Mouse (Mus musculus) hindbrain, embryonic 15.5 days (tissue): ENCODE data around the gene Poldip3. TPM values are rescaled to one million over a fixed set of nuclear protein-coding genes. Genes with fewer than 3 reads are reported as not detected.
"Not testable (repeated sequence)": the region's sequence is repeated elsewhere in the genome, so short reads cannot be mapped to it uniquely, and the experiment has no call there.

Experiments
- ATAC-seq: fragments of 200-750 bp; cut with Nextera tagmentation; 2 replicates; pipeline ENCODE4 v1.8.0; 2017; ENCODE audit warnings: low read depth, moderate number of reproducible peaks, moderate TSS enrichment; ENCODE audit not compliant: low FRiP score
- H3K27ac ChIP-seq: fragments of 300-500 bp; sonication (generic); replicated peaks from 2 replicates; pipeline ENCODE4 v1.5.1; 2015; ENCODE audit warnings: mild to moderate bottlenecking, inconsistent platforms
- H3K27me3 ChIP-seq: fragments of 300-500 bp; sonication (generic); 2 replicates; pipeline ENCODE4 v1.6.1; 2015; ENCODE audit warnings: control low read depth, inconsistent platforms
- H3K36me3 ChIP-seq: fragments of 300-500 bp; sonication (generic); 2 replicates; pipeline ENCODE4 v1.6.1; 2015; ENCODE audit warnings: control low read depth, inconsistent platforms
- H3K4me1 ChIP-seq: fragments of 300-500 bp; sonication (generic); replicated peaks from 2 replicates; pipeline ENCODE4 v1.6.1; 2015; ENCODE audit warnings: control low read depth, inconsistent platforms
- H3K4me2 ChIP-seq: fragments of 300-500 bp; sonication (generic); 2 replicates; pipeline ENCODE4 v1.6.1; 2015; ENCODE audit warnings: moderate library complexity, mild to moderate bottlenecking, inconsistent platforms
- H3K4me3 ChIP-seq: fragments of 300-500 bp; sonication (generic); 2 replicates; pipeline ENCODE4 v1.5.1; 2015; ENCODE audit warnings: mild to moderate bottlenecking, inconsistent platforms
- H3K9ac ChIP-seq: fragments of 300-500 bp; sonication (generic); 2 replicates; pipeline ENCODE4 v1.6.1; 2015; ENCODE audit warnings: inconsistent platforms
- H3K9me3 ChIP-seq: fragments of 300-500 bp; sonication (generic); 2 replicates; pipeline ENCODE4 v1.6.1; 2016; ENCODE audit warnings: control low read depth, inconsistent platforms
- WGBS: fragments of 180-500 bp; shearing (Covaris S2); methylation state at CpG from one replicate; pipeline ENCODE4 v1.1.7; 2015; 5-methylcytosine and 5-hydroxymethylcytosine counted together
- polyA plus RNA-seq: library from polyadenylated mRNA; unstranded; fragments of >200 nt; fragmentation: Nextera tagmentation; extraction: Ambion mirVana; gene quantifications from 2 replicates; pipeline ENCODE4 v1.2.1, GENCODE M21; 2015

Gene Poldip3
- polyA plus RNA-seq, 1 experiment from 2014 or later: 132 TPM

DNA sequence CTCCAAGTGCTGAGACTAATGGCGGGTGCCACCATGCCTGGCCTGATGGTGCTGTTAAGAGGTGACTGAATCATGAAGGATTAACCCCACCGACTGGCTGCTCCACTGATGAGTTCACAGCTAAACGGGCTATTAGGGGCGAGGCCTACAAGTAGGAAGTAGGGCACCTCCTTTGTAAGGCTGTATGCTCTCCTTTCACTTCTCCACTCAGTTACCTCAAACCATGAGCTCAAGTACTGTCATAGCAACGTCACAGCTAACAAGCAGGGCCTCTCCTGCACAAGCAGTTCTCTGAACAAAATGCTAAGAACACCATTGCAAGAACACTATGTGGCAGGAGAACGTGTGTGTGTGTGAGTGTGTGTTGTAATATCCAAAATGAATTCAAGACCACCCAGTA lies 3.6 kb downstream of the Poldip3 start:
- Histone ChIP-seq H3K36me3 (peaks cover 14% of the 10 kb centered on the region), H3K4me3 (no peak overlapping the region), H3K9ac (no peak overlapping the region), H3K27me3 (no peaks in the 10 kb centered on the region), H3K27ac (no peak overlapping the region), H3K4me2 (no peak overlapping the region), H3K9me3 (no peaks in the 10 kb centered on the region), H3K4me1 (peaks cover 42% of the 10 kb centered on the region)
- no peak for ATAC-seq
- WGBS: 96% methylated on average over 6 of the region's 6 CpGs

DNA sequence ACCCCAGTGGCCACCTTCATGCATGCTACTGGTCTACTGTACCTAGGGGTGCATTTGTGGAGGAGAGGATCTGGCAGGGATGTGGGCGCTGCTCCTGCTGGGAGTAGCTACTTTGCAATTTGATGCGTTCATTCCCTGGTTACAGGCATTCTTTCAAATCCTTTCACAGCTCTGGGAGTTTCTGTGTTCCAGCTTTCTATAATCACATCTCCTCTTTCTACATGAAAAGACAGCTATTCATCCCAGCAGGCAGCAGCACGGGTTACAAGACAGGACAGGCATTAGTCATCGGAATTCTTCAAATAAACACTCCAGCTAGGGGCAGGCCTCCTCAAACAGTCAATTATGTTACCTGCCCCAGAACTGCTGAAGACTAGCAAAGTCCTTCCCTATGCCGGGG lies 6.3 kb downstream of the Poldip3 start:
- ATAC-seq: no peak
- Histone ChIP-seq H3K4me1 (peaks cover 30% of the 10 kb centered on the region), H3K9ac (no peak overlapping the region), H3K9me3 (no peaks in the 10 kb centered on the region), H3K27me3 (no peaks in the 10 kb centered on the region), H3K4me3 (no peak overlapping the region), H3K27ac (no peak overlapping the region; the same call in 1 of the 2 replicates), H3K36me3 (peaks cover 17% of the 10 kb centered on the region), H3K4me2 (no peak overlapping the region)
- 34% methylated on average over 5 of the region's 5 CpGs for WGBS

DNA sequence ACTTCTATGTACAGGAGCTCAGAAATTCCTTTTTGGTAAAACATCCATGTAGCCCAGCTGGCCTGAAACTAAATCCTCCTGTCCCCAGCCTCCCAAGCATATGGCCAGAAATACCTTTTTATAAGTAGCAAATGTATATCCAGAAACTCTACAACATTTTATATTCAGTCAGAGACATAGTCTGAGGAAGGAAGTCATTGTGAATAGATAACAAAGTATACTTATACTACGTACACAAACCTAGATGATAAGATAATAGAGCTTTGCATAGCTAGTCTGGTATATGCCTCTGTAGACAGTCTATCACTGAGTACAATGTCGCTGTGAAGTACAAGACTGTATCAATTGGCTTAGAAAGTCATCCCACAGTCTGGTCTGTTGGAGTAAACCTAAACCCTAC lies 13.5 kb downstream of the Poldip3 start:
- Histone ChIP-seq H3K4me2 (no peak overlapping the region), H3K27ac (no peak overlapping the region)

DNA sequence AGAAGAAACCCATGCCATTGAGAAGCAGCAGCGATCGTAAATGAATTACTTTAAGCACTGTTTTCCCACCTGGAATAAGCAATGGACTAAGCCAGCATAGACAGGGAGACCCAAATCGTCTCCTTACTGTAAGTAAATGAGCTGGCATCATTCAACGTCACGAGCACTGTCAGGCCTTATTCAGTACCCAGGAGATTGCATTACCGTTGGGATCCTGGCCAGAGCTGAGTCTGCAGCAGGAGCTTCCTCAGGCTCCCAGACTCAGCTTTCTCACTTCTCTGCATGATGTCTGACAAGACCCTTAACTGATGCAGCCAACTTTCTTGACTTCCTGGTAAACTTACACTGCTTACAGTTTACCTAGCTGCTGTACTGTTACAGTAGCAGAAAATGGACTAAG lies 14.5 kb downstream of the Poldip3 start:
- Histone ChIP-seq H3K36me3 (peaks cover 74% of the 10 kb centered on the region), H3K9ac (no peak overlapping the region), H3K4me3 (no peak overlapping the region), H3K4me1 (no peaks in the 10 kb centered on the region), H3K27me3 (no peaks in the 10 kb centered on the region), H3K27ac (no peak overlapping the region), H3K4me2 (no peak overlapping the region), H3K9me3 (no peaks in the 10 kb centered on the region)
- no peak for ATAC-seq
- WGBS: 73% methylated on average over 6 of the region's 6 CpGs

More for the DNA sequence above, 13.5 kb downstream of the Poldip3 start:
- no peak for ATAC-seq
- no peaks in the 10 kb centered on the region for H3K9me3 ChIP-seq
- H3K4me3 ChIP-seq: no peak overlapping the region
- H3K4me1 ChIP-seq: no peaks in the 10 kb centered on the region
- peaks cover 64% of the 10 kb centered on the region for H3K36me3 ChIP-seq
- H3K27me3 ChIP-seq: no peaks in the 10 kb centered on the region
- no peak overlapping the region for H3K9ac ChIP-seq
- 95% methylated on average over 2 of the region's 2 CpGs for WGBS

DNA sequence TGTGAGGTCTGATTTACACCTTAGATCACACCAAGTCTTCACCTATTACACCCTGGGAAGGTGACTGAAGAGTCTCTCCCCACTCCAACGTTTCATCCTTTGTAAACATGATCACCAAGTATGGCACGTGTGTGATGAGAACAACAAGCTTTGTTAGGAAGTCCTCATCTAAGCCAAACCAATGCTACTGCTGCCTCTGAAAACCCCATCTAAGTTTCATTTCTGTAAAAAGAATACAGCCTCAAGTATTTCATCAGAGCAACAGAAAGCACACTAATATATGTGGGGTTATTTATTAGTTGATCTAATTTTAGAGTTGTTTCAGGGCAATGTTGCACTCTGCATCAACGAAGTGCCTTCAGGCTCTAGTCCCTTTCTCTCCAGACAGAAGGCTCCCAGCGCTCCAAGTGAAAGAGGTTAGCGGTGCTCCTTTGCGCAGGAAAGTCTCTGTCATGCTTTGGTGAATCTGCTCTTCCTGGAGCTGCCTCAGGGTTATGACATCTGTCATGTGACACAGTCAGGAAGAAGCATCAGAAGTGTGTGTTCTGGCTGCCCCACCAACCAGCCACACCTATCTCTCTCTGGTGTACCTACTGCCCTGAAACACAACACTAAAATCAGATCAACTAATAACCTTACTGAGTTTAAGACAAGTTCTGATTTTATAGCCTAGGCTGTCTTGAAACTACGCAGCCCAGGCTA lies 19.5 kb downstream of the Poldip3 start:
- no peaks in the 10 kb centered on the region for H3K27me3 ChIP-seq
- H3K4me3 ChIP-seq: no peak overlapping the region
- ATAC-seq: no peak
- no peak overlapping the region for H3K27ac ChIP-seq
- no peak overlapping the region for H3K9ac ChIP-seq
- no peak overlapping the region for H3K4me2 ChIP-seq
- WGBS: 90% methylated on average over 7 of the region's 7 CpGs
- no peaks in the 10 kb centered on the region for H3K4me1 ChIP-seq
- H3K36me3 ChIP-seq: peaks cover 87% of the 10 kb centered on the region
- H3K9me3 ChIP-seq: no peaks in the 10 kb centered on the region

DNA sequence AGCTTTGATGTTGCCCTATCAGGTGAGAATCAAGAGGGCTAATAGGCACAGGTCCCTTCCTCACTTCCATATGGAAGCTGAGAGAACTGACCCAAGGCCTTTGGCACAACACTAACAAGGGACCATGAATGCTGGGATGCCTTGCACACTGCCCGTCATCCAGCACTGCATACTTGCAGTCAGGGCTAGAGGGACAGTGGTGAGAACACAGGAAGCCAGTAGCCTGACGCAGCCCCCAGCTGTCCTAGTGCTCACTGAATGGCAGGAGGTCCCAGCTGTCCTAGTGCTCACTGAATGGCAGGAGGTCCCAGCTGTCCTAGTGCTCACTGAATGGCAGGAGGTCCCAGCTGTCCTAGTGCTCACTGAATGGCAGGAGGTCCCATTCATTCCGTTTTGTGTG lies 22.1 kb downstream of the Poldip3 start:
- not testable (repeated sequence) for H3K4me1 ChIP-seq, H3K9ac ChIP-seq, H3K4me2 ChIP-seq, H3K27me3 ChIP-seq, H3K27ac ChIP-seq, H3K9me3 ChIP-seq, ATAC-seq, H3K4me3 ChIP-seq
- 49% methylated on average over 3 of the region's 3 CpGs for WGBS
- H3K36me3 ChIP-seq: peaks cover 62% of the 10 kb centered on the region

DNA sequence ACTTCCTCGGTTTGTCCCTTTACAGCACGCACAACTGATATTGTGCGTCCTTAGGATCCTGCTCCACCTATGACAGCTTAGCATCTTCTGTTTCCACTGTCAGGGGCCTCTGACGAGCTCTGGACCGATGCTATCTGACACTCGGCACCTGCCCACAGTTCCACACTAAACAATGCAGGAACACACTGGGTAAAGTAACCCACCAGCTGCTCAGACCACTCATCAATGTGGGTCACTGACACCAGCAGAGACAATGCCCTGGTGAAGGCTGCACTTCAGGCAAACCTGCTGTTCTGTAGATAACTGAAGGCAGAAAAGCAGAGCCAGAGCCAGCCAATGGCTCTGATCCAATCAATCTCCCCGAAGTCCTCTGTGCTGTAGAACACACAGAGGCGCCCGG lies 22.6 kb downstream of the Poldip3 start:
- Histone ChIP-seq H3K9me3 (no peaks in the 10 kb centered on the region), H3K4me1 (peaks cover 3% of the 10 kb centered on the region), H3K36me3 (peaks cover 58% of the 10 kb centered on the region), H3K27me3 (no peaks in the 10 kb centered on the region), H3K9ac (no peak overlapping the region), H3K4me3 (no peak overlapping the region), H3K4me2 (no peak overlapping the region), H3K27ac (no peak overlapping the region)
- ATAC-seq: no peak
- 77% methylated on average over 9 of the region's 9 CpGs for WGBS

DNA sequence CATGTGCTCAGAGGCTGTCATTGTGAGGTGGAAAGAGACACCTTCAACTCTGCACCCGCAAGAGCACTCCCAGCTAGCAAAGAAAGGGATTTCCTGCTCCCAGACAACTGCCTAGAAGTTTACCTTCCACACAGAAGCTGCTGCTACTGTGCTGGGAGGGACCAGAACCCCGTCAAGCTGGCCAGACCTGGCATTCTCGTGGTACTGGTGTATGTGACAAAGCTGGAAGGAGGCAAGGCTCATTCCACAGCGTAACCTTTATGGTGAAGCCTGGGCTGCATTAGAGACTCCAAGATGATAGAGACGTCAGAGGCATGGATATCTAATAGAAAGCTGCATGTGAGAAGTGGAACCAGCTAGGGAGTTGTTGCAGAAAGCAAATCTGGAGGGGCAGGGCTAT lies 24.6 kb downstream of the Poldip3 start:
- 76% methylated on average over 5 of the region's 5 CpGs for WGBS
- Histone ChIP-seq H3K27ac (no peak overlapping the region), H3K9me3 (no peaks in the 10 kb centered on the region), H3K27me3 (no peaks in the 10 kb centered on the region), H3K9ac (no peak overlapping the region), H3K36me3 (peaks cover 39% of the 10 kb centered on the region), H3K4me2 (no peak overlapping the region), H3K4me3 (no peak overlapping the region), H3K4me1 (peaks cover 12% of the 10 kb centered on the region)
- no peak for ATAC-seq

DNA sequence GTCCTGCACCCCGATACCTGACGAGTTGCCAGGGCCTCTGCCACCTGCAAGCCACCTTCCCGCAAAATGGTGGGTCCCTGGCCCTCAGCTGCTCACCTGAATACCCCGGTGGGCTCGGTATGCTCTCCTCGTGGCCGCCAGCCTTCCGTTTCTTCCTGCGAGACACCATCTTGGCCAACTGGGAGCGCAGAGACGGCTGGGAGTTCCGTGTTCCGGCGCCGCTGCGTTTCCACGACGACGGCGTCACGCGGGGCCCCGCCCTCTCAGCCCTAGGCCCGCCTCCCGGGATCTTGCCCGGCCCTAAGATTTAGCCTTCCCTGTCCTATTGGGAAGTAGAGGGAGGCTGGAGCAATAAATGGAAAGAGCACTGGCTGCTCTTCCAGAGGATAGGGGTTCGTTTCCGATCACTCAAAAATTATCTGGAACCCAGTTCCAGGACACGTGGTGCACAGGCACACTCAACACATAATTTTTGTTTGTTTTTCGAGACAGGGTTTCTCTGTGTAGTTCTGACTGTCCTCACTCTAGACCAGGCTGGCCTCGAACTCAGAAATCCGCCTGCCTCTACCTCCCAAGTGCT lies 26.5 kb downstream of the Poldip3 start, which contains the start of gene Rrp7a:
Gene Rrp7a (minus strand): TSS at position 236 of the 580 bp plus-strand sequence.
- H3K9ac ChIP-seq: peak within 1 kb of the TSS; percentile 79
- ATAC-seq: peak; percentile 89
- no peaks in the 10 kb centered on the region for H3K9me3 ChIP-seq
- peak within 1 kb of the TSS; percentile 91 for H3K27ac ChIP-seq
- H3K4me3 ChIP-seq: peak within 1 kb of the TSS; percentile 98
- H3K4me1 ChIP-seq: peaks cover 17% of the 10 kb centered on the region
- H3K4me2 ChIP-seq: peak within 1 kb of the TSS; percentile 79
- H3K27me3 ChIP-seq: no peaks in the 10 kb centered on the region
- H3K36me3 ChIP-seq: peaks cover 28% of the 10 kb centered on the region
- WGBS: 9% methylated on average over 30 of the region's 32 CpGs

DNA sequence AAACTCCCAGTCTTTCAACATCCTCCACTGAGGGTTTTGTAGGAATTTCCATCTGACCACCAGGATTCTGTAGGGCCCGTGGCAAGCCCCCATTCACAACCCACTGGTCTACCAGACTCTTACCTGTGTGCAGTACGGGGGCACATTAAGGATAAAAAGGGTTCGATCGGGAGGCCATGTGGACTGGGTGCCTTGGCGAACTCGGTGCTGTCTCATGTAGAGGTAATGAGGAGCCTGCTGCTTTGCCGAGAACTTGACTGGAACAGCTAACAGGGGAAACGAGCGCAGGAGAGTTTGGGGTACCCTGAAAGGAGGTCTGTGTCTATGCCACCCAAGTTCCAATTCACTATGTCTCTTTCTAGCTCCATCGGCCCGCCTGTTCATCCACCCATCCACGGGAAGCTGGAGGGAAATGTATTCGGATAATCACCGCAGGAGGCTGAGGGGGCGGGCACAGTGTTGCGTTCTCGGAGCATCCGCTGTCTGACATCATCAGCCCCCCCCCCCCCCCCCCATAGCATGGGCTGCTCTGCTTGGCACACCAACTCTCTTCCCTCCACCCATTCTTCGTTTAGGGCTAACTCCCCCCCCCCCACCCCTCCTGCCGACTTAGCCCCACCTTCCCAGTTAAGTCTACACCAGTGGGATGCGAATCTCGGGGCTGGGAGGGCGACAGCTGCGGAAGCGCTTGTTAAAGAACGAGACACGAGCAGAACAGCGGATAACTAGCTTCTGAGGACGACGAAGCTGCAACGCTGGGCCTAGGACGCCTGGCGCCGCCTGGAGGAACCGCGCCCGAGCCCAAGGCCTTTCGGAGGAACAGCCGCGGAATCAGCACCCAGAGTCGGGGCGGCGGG lies 27.2 kb downstream of the Poldip3 start:
- Histone ChIP-seq H3K27me3 (no peaks in the 10 kb centered on the region), H3K36me3 (peaks cover 28% of the 10 kb centered on the region), H3K9ac (peak overlapping the region; percentile 79), H3K4me1 (peaks cover 17% of the 10 kb centered on the region), H3K4me2 (peak overlapping the region; percentile 79), H3K4me3 (peak overlapping the region; percentile 98), H3K9me3 (no peaks in the 10 kb centered on the region), H3K27ac (peak overlapping the region; percentile 91)
- peak; percentile 43 for ATAC-seq
- WGBS: 2% methylated on average over 39 of the region's 43 CpGs

DNA sequence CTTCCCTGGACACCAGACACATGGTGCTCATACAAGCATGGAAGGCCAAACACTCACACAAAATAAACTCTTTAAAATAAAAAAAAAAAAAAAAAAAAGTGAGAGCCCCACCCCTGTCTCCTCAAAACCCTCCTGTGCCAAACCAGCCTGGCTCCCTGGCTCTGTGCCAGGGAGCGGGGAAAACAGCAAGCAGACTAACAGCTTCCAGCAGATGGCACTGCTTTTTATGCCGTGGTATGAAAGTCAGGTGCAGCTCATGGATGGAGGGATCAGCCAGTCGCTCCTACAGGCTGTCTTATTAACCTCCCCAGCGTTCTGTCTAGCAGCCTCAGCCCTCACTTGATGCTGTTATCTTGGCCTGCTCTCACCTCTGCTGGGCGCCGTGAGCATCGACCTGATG lies 30.8 kb downstream of the Poldip3 start:
- Histone ChIP-seq H3K27ac (no peak overlapping the region), H3K4me2 (no peak overlapping the region), H3K9me3 (no peaks in the 10 kb centered on the region), H3K9ac (no peak overlapping the region), H3K4me1 (peaks cover 28% of the 10 kb centered on the region), H3K27me3 (no peaks in the 10 kb centered on the region), H3K4me3 (no peak overlapping the region), H3K36me3 (peaks cover 19% of the 10 kb centered on the region; the same call in 1 of the 2 replicates)
- no peak for ATAC-seq
- 60% methylated on average over 7 of the region's 7 CpGs for WGBS

DNA sequence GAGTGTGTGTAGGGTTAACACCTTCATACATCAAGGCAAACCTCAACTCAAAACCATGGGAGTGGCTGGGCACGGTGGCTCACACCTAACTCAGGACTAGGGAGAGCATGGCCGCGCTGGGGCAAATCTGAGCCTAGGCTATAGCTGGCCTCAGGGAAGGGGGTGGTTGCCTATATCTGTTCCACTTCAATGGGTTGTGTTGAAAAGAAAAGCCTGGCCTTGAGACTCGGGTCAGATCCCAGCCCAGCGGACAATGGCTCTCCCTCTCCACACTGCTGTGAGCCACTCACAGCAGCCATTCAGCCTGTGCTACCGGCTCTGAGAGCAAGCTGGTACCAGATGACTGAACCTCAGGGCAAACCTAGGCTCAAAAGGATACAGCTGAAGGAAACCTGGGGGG lies 34.1 kb downstream of the Poldip3 start:
- H3K27ac ChIP-seq: no peak overlapping the region
- peaks cover 19% of the 10 kb centered on the region; the same call in 1 of the 2 replicates for H3K36me3 ChIP-seq
- no peak overlapping the region for H3K9ac ChIP-seq
- no peak for ATAC-seq
- H3K4me3 ChIP-seq: no peak overlapping the region
- no peaks in the 10 kb centered on the region for H3K27me3 ChIP-seq
- WGBS: 34% methylated on average over 6 of the region's 6 CpGs
- peaks cover 30% of the 10 kb centered on the region for H3K4me1 ChIP-seq
- H3K4me2 ChIP-seq: no peak overlapping the region
- H3K9me3 ChIP-seq: no peaks in the 10 kb centered on the region
